Mouse (Mus musculus): ENCODE data around the gene Gm43738. TPM values are rescaled to one million over a fixed set of nuclear protein-coding genes. Genes with fewer than 3 reads are reported as not detected.

Gm43738 gene
- polyA plus RNA-seq, 1 experiment from 2014 or later = not detected

DNA sequence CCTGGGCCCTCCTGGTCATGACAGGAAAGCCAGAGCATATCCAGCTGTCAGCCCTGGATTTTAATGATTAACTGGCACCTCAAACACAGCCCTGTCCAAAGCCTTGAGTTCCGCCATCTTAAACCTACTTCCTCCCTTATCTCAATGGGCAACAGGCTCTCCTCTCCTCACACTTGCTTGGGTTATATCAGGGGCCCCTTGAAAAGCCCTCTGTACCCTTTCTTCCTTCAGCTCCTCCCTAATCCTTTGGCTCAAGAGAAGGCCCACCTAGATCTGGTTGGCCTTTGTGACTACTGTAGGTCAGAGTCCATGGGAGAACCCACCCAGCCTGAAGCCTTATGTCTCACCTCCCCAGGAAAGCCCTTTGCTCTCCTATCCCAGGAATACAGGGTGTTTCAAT lies 32.9 kb upstream of the Gm43738 start:
- H3K27me3 ChIP-seq (ENCODE audit: control insufficient read depth, insufficient read depth, low read length) = peaks cover 3% of the 10 kb centered on the region
- peak overlapping the region; percentile 59; the same call in 1 of the 2 replicates for H3K27ac ChIP-seq (ENCODE audit: low read depth, low read length)
- H3K9ac ChIP-seq (ENCODE audit: low read depth, low read length) = no peak overlapping the region
- H3K9me3 ChIP-seq (replicated peaks; ENCODE audit: control insufficient read depth, low read length) = no peaks in the 10 kb centered on the region
- 38% methylated on average over 1 of the region's 1 CpGs for WGBS (ENCODE audit: insufficient replicate concordance)
- no peak overlapping the region for H3K4me2 ChIP-seq
- ATAC-seq (replicated peaks; ENCODE audit: insufficient number of reproducible peaks, low FRiP score, low TSS enrichment) = 0 out of 2 replicates have a peak, but pooled peaks have one; percentile 13
- no peak overlapping the region for H3K4me3 ChIP-seq (ENCODE audit: low read depth, low read length)
- H3K36me3 ChIP-seq (ENCODE audit: control insufficient read depth, insufficient read depth, low read length) = no peaks in the 10 kb centered on the region
- H3K4me1 ChIP-seq (ENCODE audit: control insufficient read depth, insufficient read depth, low read length) = peaks cover 10% of the 10 kb centered on the region; the same call in 1 of the 2 replicates

DNA sequence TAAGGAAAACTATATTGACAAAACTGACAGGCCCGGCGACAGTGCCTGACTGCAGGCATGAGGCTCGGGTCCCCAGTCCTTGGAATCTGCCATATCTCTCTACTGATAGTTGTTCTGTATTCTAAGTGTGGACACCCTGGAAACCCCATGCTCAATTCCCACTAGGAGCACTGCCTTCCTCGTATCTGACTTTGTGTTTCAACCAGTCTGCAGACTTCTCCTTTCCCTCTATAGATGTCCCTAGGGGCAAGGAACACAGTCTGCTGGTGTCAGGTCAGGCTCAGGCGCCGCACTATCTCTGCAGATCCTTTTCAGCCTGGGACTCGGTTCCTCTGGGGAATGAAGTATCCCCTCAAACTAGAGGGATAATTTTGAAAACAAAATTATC lies 32.2 kb upstream of the Gm43738 start:
- H3K9ac ChIP-seq (ENCODE audit: low read depth, low read length) = no peak overlapping the region
- no peaks in the 10 kb centered on the region for H3K36me3 ChIP-seq (ENCODE audit: control insufficient read depth, insufficient read depth, low read length)
- 53% methylated on average over 7 of the region's 7 CpGs for WGBS (ENCODE audit: insufficient replicate concordance)
- peak overlapping the region; percentile 73 for H3K4me2 ChIP-seq
- H3K27ac ChIP-seq (ENCODE audit: low read depth, low read length) = peak overlapping the region; percentile 59
- no peak overlapping the region for H3K4me3 ChIP-seq (ENCODE audit: low read depth, low read length)
- peaks cover 10% of the 10 kb centered on the region; the same call in 1 of the 2 replicates for H3K4me1 ChIP-seq (ENCODE audit: control insufficient read depth, insufficient read depth, low read length)
- H3K9me3 ChIP-seq (replicated peaks; ENCODE audit: control insufficient read depth, low read length) = no peaks in the 10 kb centered on the region
- no peak for ATAC-seq (replicated peaks; ENCODE audit: insufficient number of reproducible peaks, low FRiP score, low TSS enrichment)
- H3K27me3 ChIP-seq (ENCODE audit: control insufficient read depth, insufficient read depth, low read length) = peaks cover 3% of the 10 kb centered on the region

DNA sequence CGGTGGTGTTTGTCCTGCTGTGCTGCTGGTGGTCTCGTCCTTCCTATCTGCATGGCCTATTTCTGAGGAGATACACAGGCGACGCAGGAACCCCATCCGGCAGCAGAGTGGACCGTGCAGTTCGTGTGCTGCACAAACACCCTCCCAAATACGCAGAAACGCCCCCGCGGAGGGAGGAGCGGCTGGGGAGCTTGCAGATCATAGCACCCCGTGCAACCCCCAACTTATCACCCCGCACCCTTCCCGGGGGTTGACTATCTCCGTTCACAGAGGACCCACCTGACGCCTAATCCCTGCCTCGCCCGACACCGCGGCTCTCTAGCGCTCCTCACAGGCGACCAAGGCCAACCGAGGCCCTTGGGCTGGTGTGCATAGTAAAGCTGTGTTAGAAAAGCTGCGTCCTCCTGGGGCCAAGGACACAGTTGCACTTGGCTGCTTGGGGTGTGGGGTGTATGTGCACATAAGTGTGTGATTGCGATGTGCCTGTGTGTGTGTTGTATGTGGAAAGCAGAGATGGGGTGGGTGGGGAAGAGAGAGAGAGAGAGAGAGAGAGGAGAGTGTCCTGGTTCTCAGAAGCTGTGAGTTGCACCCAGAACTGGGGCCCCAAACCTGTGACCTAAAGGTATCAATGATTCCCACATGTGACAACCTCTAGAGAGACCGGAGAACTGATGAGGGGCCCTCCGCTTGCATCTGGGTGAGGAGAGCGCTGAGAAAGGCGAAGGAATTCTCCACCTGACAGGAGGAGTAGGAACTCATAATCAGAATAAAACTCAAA lies 31.6 kb upstream of the Gm43738 start:
- peaks cover 10% of the 10 kb centered on the region; the same call in 1 of the 2 replicates for H3K4me1 ChIP-seq (ENCODE audit: control insufficient read depth, insufficient read depth, low read length)
- ATAC-seq (replicated peaks; ENCODE audit: insufficient number of reproducible peaks, low FRiP score, low TSS enrichment) = peak; percentile 85
- peak overlapping the region; percentile 73 for H3K4me2 ChIP-seq
- H3K9me3 ChIP-seq (replicated peaks; ENCODE audit: control insufficient read depth, low read length) = no peaks in the 10 kb centered on the region
- WGBS (ENCODE audit: insufficient replicate concordance) = 15% methylated on average over 30 of the region's 30 CpGs
- peak overlapping the region; percentile 61 for H3K9ac ChIP-seq (ENCODE audit: low read depth, low read length)
- H3K27ac ChIP-seq (ENCODE audit: low read depth, low read length) = peak overlapping the region; percentile 31; the same call in 1 of the 2 replicates
- H3K36me3 ChIP-seq (ENCODE audit: control insufficient read depth, insufficient read depth, low read length) = no peaks in the 10 kb centered on the region
- peaks cover 3% of the 10 kb centered on the region for H3K27me3 ChIP-seq (ENCODE audit: control insufficient read depth, insufficient read depth, low read length)
- peak overlapping the region; percentile 37 for H3K4me3 ChIP-seq (ENCODE audit: low read depth, low read length)

DNA sequence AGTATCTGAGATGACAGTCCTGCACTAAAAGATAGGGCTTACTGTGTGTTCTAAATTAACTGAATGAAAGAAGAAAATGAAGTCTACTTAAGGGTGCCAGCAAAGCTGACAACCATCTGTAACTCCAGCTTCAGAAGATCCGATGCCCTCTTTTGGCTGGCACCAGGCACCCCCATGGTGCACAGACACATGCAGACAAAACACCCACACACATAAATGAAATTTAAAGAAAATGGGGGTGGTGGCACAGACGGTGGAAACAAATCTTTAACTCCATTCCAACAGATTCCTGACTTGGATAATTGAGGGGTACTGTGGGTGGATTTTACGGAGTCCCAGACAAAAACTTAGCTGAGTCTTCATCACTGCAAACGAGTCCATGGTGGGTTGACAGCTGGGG lies 30.9 kb upstream of the Gm43738 start:
- Histone ChIP-seq H3K27ac (ENCODE audit: low read depth, low read length) (peak overlapping the region; percentile 31; the same call in 1 of the 2 replicates), H3K36me3 (ENCODE audit: control insufficient read depth, insufficient read depth, low read length) (no peaks in the 10 kb centered on the region), H3K4me1 (ENCODE audit: control insufficient read depth, insufficient read depth, low read length) (peaks cover 10% of the 10 kb centered on the region; the same call in 1 of the 2 replicates), H3K4me2 (peak overlapping the region; percentile 73), H3K27me3 (ENCODE audit: control insufficient read depth, insufficient read depth, low read length) (peaks cover 3% of the 10 kb centered on the region), H3K4me3 (ENCODE audit: low read depth, low read length) (peak overlapping the region; percentile 37), H3K9me3 (replicated peaks; ENCODE audit: control insufficient read depth, low read length) (no peaks in the 10 kb centered on the region), H3K9ac (ENCODE audit: low read depth, low read length) (peak overlapping the region; percentile 61)
- 44% methylated on average over 4 of the region's 4 CpGs for WGBS (ENCODE audit: insufficient replicate concordance)
- ATAC-seq (replicated peaks; ENCODE audit: insufficient number of reproducible peaks, low FRiP score, low TSS enrichment) = no peak

DNA sequence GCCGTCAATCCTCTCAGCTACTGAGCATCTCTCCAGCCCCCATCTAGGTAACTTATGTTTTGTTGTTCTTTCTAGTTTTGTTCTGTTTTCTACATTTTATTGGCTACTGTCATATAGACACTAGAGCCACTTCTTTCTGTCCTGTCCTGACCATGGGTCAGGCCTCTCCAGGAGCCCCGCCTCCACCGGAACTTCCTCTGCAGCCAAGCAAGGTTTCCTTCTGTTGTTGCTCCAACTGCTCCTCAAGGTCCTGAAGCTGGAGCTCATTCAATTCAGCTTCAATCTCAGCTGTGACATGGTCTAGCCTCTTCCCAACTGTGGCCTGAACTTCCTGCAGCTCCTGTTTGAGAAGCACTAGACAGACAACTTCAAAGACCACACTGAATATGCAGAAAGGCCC lies 29.0 kb upstream of the Gm43738 start:
- 92% methylated on average over 3 of the region's 3 CpGs for WGBS (ENCODE audit: insufficient replicate concordance)
- peaks cover 3% of the 10 kb centered on the region for H3K27me3 ChIP-seq (ENCODE audit: control insufficient read depth, insufficient read depth, low read length)
- no peak overlapping the region for H3K4me3 ChIP-seq (ENCODE audit: low read depth, low read length)
- H3K4me2 ChIP-seq = no peak overlapping the region
- H3K36me3 ChIP-seq (ENCODE audit: control insufficient read depth, insufficient read depth, low read length) = no peaks in the 10 kb centered on the region
- H3K4me1 ChIP-seq (ENCODE audit: control insufficient read depth, insufficient read depth, low read length) = peaks cover 10% of the 10 kb centered on the region; the same call in 1 of the 2 replicates
- H3K9ac ChIP-seq (ENCODE audit: low read depth, low read length) = no peak overlapping the region
- H3K27ac ChIP-seq (ENCODE audit: low read depth, low read length) = no peak overlapping the region
- no peaks in the 10 kb centered on the region for H3K9me3 ChIP-seq (replicated peaks; ENCODE audit: control insufficient read depth, low read length)
- no peak for ATAC-seq (replicated peaks; ENCODE audit: insufficient number of reproducible peaks, low FRiP score, low TSS enrichment)

DNA sequence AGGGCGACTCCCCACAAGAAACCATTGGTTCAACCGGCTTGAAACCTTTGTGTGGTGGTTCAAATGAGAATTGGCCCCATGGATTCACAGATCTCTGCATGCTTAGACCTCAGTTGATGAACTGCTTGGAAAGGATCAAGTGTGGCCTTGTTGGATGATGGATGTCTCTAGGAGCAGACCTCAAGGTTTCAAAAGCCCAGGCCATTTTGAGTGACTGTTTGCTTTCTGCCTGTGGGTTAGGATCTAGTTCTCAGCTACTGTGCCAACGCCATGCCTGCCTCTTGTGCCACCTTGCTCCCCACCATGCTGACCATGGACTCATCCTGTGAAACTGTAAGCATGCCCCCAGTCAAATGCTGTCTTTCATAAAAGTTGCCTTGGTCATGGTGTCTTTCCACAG lies 25.1 kb upstream of the Gm43738 start:
- no peak overlapping the region for H3K27ac ChIP-seq (ENCODE audit: low read depth, low read length)
- H3K27me3 ChIP-seq (ENCODE audit: control insufficient read depth, insufficient read depth, low read length) = no peaks in the 10 kb centered on the region
- H3K4me1 ChIP-seq (ENCODE audit: control insufficient read depth, insufficient read depth, low read length) = no peaks in the 10 kb centered on the region
- WGBS (ENCODE audit: insufficient replicate concordance) = 85% methylated on average over 3 of the region's 3 CpGs
- H3K9ac ChIP-seq (ENCODE audit: low read depth, low read length) = no peak overlapping the region
- ATAC-seq (replicated peaks; ENCODE audit: insufficient number of reproducible peaks, low FRiP score, low TSS enrichment) = no peak
- H3K4me3 ChIP-seq (ENCODE audit: low read depth, low read length) = no peak overlapping the region
- H3K9me3 ChIP-seq (replicated peaks; ENCODE audit: control insufficient read depth, low read length) = no peaks in the 10 kb centered on the region
- H3K36me3 ChIP-seq (ENCODE audit: control insufficient read depth, insufficient read depth, low read length) = no peaks in the 10 kb centered on the region
- no peak overlapping the region for H3K4me2 ChIP-seq

DNA sequence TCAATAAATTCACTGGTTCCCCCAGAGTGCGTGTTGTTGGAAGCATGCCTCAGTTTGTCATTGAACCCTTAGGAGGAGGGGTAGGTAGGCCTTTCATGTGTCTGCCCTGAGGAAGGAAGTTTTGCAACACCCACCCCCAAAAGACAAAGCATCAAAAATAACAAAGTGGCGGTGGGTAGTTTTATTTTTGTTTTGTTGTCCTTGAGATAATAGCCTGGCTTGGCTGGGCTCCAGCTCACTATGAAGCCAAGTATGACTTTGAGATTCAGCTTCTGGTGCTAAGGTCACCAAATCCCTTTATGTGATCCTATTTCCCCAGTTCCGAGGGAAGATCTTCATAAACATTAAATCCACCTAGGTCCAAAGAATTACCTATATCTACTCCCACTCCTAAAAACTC lies 23.3 kb upstream of the Gm43738 start:
- H3K27ac ChIP-seq (ENCODE audit: low read depth, low read length) = no peak overlapping the region
- WGBS (ENCODE audit: insufficient replicate concordance) = 65% methylated on average over 3 of the region's 3 CpGs
- no peak for ATAC-seq (replicated peaks; ENCODE audit: insufficient number of reproducible peaks, low FRiP score, low TSS enrichment)

DNA sequence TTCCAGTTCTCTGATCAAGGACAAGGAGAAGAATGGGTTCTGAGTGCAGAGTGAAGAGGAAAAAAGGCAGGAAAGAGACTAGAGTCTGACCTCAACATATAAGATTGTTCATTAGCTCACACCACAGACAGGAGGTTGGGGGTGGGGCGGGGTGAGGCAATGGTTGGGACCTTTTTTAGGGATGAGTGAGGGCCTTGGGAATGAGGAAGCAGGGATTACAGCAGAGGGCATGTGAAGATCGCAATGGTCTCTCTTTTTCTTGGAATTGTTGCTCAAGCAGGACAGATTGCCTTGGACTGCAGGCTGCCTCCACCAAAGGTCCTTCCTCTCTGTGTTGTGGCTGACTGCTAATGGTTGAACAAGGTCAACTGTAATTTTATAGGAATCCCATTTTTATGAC lies 22.4 kb upstream of the Gm43738 start:
- Histone ChIP-seq H3K9me3 (replicated peaks; ENCODE audit: control insufficient read depth, low read length) (no peaks in the 10 kb centered on the region), H3K9ac (ENCODE audit: low read depth, low read length) (no peak overlapping the region), H3K36me3 (ENCODE audit: control insufficient read depth, insufficient read depth, low read length) (no peaks in the 10 kb centered on the region), H3K4me3 (ENCODE audit: low read depth, low read length) (no peak overlapping the region), H3K4me2 (no peak overlapping the region), H3K27ac (ENCODE audit: low read depth, low read length) (no peak overlapping the region), H3K4me1 (ENCODE audit: control insufficient read depth, insufficient read depth, low read length) (no peaks in the 10 kb centered on the region), H3K27me3 (ENCODE audit: control insufficient read depth, insufficient read depth, low read length) (no peaks in the 10 kb centered on the region)
- 68% methylated on average over 2 of the region's 2 CpGs for WGBS (ENCODE audit: insufficient replicate concordance)
- no peak for ATAC-seq (replicated peaks; ENCODE audit: insufficient number of reproducible peaks, low FRiP score, low TSS enrichment)

More for the DNA sequence above, 23.3 kb upstream of the Gm43738 start:
- no peak overlapping the region for H3K9ac ChIP-seq (ENCODE audit: low read depth, low read length)
- H3K36me3 ChIP-seq (ENCODE audit: control insufficient read depth, insufficient read depth, low read length) = no peaks in the 10 kb centered on the region
- H3K27me3 ChIP-seq (ENCODE audit: control insufficient read depth, insufficient read depth, low read length) = no peaks in the 10 kb centered on the region
- H3K9me3 ChIP-seq (replicated peaks; ENCODE audit: control insufficient read depth, low read length) = no peaks in the 10 kb centered on the region
- H3K4me3 ChIP-seq (ENCODE audit: low read depth, low read length) = no peak overlapping the region
- H3K4me1 ChIP-seq (ENCODE audit: control insufficient read depth, insufficient read depth, low read length) = no peaks in the 10 kb centered on the region
- no peak overlapping the region for H3K4me2 ChIP-seq

DNA sequence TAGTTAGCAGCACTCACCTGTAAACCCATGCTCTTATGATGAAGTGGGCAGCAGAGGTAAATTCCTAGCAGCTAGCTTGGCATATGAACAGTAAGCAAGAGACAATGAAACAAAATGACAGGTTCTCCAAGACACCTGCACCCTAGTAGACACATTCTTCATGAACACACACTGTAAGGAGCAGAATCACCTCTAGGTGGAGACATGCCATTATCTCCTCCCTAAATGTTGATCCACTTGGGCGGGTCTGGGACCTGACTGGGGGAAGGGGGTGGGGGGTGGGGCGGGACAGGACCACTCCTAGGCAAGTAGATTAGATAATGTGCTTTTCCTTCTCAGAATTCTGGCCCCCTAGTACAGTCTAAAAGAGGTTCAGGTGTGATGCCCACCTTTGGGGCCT lies 14.6 kb upstream of the Gm43738 start:
- Histone ChIP-seq H3K9ac (ENCODE audit: low read depth, low read length) (no peak overlapping the region), H3K4me1 (ENCODE audit: control insufficient read depth, insufficient read depth, low read length) (no peaks in the 10 kb centered on the region), H3K4me2 (no peak overlapping the region), H3K9me3 (replicated peaks; ENCODE audit: control insufficient read depth, low read length) (no peaks in the 10 kb centered on the region), H3K27ac (ENCODE audit: low read depth, low read length) (no peak overlapping the region), H3K4me3 (ENCODE audit: low read depth, low read length) (no peak overlapping the region), H3K27me3 (ENCODE audit: control insufficient read depth, insufficient read depth, low read length) (no peaks in the 10 kb centered on the region), H3K36me3 (ENCODE audit: control insufficient read depth, insufficient read depth, low read length) (no peaks in the 10 kb centered on the region)
- 0% methylated on average over 2 of the region's 2 CpGs for WGBS (ENCODE audit: insufficient replicate concordance)
- ATAC-seq (replicated peaks; ENCODE audit: insufficient number of reproducible peaks, low FRiP score, low TSS enrichment) = 0 out of 2 replicates have a peak, but pooled peaks have one; percentile 22
